Mouse (Mus musculus) c-Kit-positive CD71-negative TER-119-negative erythroid progenitor cells, embryonic 14.5 days (primary cell): ENCODE measurements around the gene Fam19a5.

Source experiments
- DNase-seq: peaks from one replicate; pipeline ENCODE4 v3.0.0-alpha.2; 2013; ENCODE audit warnings: low read depth

The Fam19a5 gene

GRCm38 (mm10) chr15:87666041-87666750 lies 122.1 kb downstream of the Fam19a5 start:
- no peak for DNase-seq

- DNase-seq: no peak
These were observed 123.3 kb downstream of the Fam19a5 start for GRCm38 (mm10) chr15:87667416-87667815.

GRCm38 (mm10) chr15:87668112-87668511 lies 124.0 kb downstream of the Fam19a5 start:
- no peak for DNase-seq

GRCm38 (mm10) chr15:87671929-87672328 lies 127.8 kb downstream of the Fam19a5 start:
- DNase-seq: no peak

GRCm38 (mm10) chr15:87678711-87679110 lies 134.6 kb downstream of the Fam19a5 start:
- DNase-seq: no peak

- DNase-seq: no peak
These were observed 138.3 kb downstream of the Fam19a5 start for GRCm38 (mm10) chr15:87682410-87682809.

GRCm38 (mm10) chr15:87686415-87687040 lies 142.4 kb downstream of the Fam19a5 start:
- no peak for DNase-seq

GRCm38 (mm10) chr15:87691271-87691955 lies 147.3 kb downstream of the Fam19a5 start:
- DNase-seq: no peak

- DNase-seq: no peak
These were observed 147.9 kb downstream of the Fam19a5 start for GRCm38 (mm10) chr15:87691958-87692357.

- no peak for DNase-seq
These were observed 148.3 kb downstream of the Fam19a5 start for GRCm38 (mm10) chr15:87692394-87692793.

GRCm38 (mm10) chr15:87692865-87693513 lies 148.9 kb downstream of the Fam19a5 start:
- no peak for DNase-seq

GRCm38 (mm10) chr15:87697433-87697996 lies 153.4 kb downstream of the Fam19a5 start:
- no peak for DNase-seq

GRCm38 (mm10) chr15:87698562-87699320 lies 154.6 kb downstream of the Fam19a5 start:
- no peak for DNase-seq

- DNase-seq: no peak
These were observed 158.7 kb downstream of the Fam19a5 start for GRCm38 (mm10) chr15:87702821-87703220.

- no peak for DNase-seq
These were observed 159.2 kb downstream of the Fam19a5 start for GRCm38 (mm10) chr15:87703334-87703733.

- no peak for DNase-seq
These were observed 167.7 kb downstream of the Fam19a5 start for GRCm38 (mm10) chr15:87711790-87712189.

- DNase-seq: no peak
These were observed 168.1 kb downstream of the Fam19a5 start for GRCm38 (mm10) chr15:87712221-87712620.

- no peak for DNase-seq
These were observed 171.1 kb downstream of the Fam19a5 start for GRCm38 (mm10) chr15:87715037-87715676.

GRCm38 (mm10) chr15:87717056-87717455 lies 173.0 kb downstream of the Fam19a5 start:
- no peak for DNase-seq

GRCm38 (mm10) chr15:87723455-87723986 lies 179.4 kb downstream of the Fam19a5 start:
- no peak for DNase-seq
